Mouse (Mus musculus) heart, embryonic 11.5 days (tissue): ENCODE results near the gene Osr1. TPM values are rescaled to one million over a fixed set of nuclear protein-coding genes. Genes with fewer than 3 reads are reported as not detected.

Experiments used
- ATAC-seq: fragments of 200-750 bp; cut with Nextera tagmentation; replicated peaks from 2 replicates; pipeline ENCODE4 v1.8.0; 2017; ENCODE audit warnings: moderate library complexity; ENCODE audit not compliant: insufficient number of reproducible peaks, low FRiP score, low TSS enrichment
- H3K27ac ChIP-seq: fragments of 300-500 bp; sonication (generic); 2 replicates; pipeline ENCODE4 v1.5.1; 2014; ENCODE audit warnings: mild to moderate bottlenecking, low read depth, low read length
- H3K27me3 ChIP-seq: fragments of 300-500 bp; sonication (generic); 2 replicates; pipeline ENCODE4 v1.6.1; 2014; ENCODE audit warnings: mild to moderate bottlenecking, low read length, mixed read lengths; ENCODE audit not compliant: control insufficient read depth, insufficient read depth
- H3K36me3 ChIP-seq: fragments of 300-500 bp; sonication (generic); 2 replicates; pipeline ENCODE4 v1.6.1; 2014; ENCODE audit warnings: mild to moderate bottlenecking, low read length, moderate library complexity, mixed read lengths; ENCODE audit not compliant: control insufficient read depth, insufficient read depth
- H3K4me1 ChIP-seq: fragments of 300-500 bp; sonication (generic); 2 replicates; pipeline ENCODE4 v1.6.1; 2014; ENCODE audit warnings: low read length; ENCODE audit not compliant: control insufficient read depth, insufficient read depth
- H3K4me2 ChIP-seq: fragments of 300-500 bp; sonication (generic); 2 replicates; pipeline ENCODE4 v1.6.1; 2014; ENCODE audit warnings: mild to moderate bottlenecking, moderate library complexity
- H3K4me3 ChIP-seq: fragments of 300-500 bp; sonication (generic); 2 replicates; pipeline ENCODE4 v1.5.1; 2014; ENCODE audit warnings: low read depth, low read length
- H3K9ac ChIP-seq: fragments of 300-500 bp; sonication (generic); 2 replicates; pipeline ENCODE4 v1.6.1; 2014; ENCODE audit warnings: mild to moderate bottlenecking, low read depth, low read length, moderate library complexity
- H3K9me3 ChIP-seq: fragments of 300-500 bp; sonication (generic); replicated peaks from 2 replicates; pipeline ENCODE4 v1.6.1; 2016; ENCODE audit warnings: low read length; ENCODE audit not compliant: control insufficient read depth
- WGBS: fragments of 180-500 bp; shearing (Covaris S2); extraction: QIAGEN DNeasy Blood & Tissue Kit; methylation state at CpG from one replicate; pipeline ENCODE4 v1.1.7; 2014; ENCODE audit not compliant: insufficient replicate concordance; 5-methylcytosine and 5-hydroxymethylcytosine counted together
- polyA plus RNA-seq: library from polyadenylated mRNA; unstranded; fragments of >200 nt; fragmentation: Nextera tagmentation; extraction: Ambion mirVana; gene quantifications from 2 replicates; pipeline ENCODE4 v1.2.1, GENCODE M21; 2014

The Osr1 gene
- polyA plus RNA-seq, 1 experiment from 2014 or later, result 13.5 TPM

- Histone ChIP-seq H3K36me3 (no peaks in the 10 kb centered on the region), H3K4me2 (peak overlapping the region; percentile 90), H3K4me1 (peaks cover 4% of the 10 kb centered on the region), H3K9ac (peak overlapping the region; percentile 17; the same call in 1 of the 2 replicates), H3K27me3 (peaks cover 72% of the 10 kb centered on the region), H3K4me3 (peak overlapping the region; percentile 55), H3K27ac (no peak overlapping the region), H3K9me3 (no peaks in the 10 kb centered on the region)
- WGBS, result 5% methylated on average over 21 of the region's 21 CpGs
- ATAC-seq, result no peak
Observed at GRCm38 (mm10) chr12:9575158-9576042, 5.5 kb downstream of the Osr1 start.

GRCm38 (mm10) chr12:9576043-9576538, 6.2 kb downstream of the Osr1 start:
- Histone ChIP-seq H3K27ac (no peak overlapping the region), H3K27me3 (peaks cover 75% of the 10 kb centered on the region), H3K4me2 (peak overlapping the region; percentile 90), H3K4me1 (peaks cover 6% of the 10 kb centered on the region), H3K4me3 (peak overlapping the region; percentile 55), H3K9me3 (no peaks in the 10 kb centered on the region), H3K36me3 (no peaks in the 10 kb centered on the region), H3K9ac (peak overlapping the region; percentile 17; the same call in 1 of the 2 replicates)
- no peak for ATAC-seq
- WGBS, result 2% methylated on average over 18 of the region's 18 CpGs

GRCm38 (mm10) chr12:9577610-9578009, 7.7 kb downstream of the Osr1 start:
- no peak for ATAC-seq
- H3K36me3 ChIP-seq, result no peaks in the 10 kb centered on the region
- H3K9ac ChIP-seq, result no peak overlapping the region
- no peak overlapping the region for H3K4me3 ChIP-seq
- H3K27ac ChIP-seq, result no peak overlapping the region
- no peaks in the 10 kb centered on the region for H3K9me3 ChIP-seq
- H3K27me3 ChIP-seq, result peaks cover 73% of the 10 kb centered on the region
- H3K4me1 ChIP-seq, result peaks cover 6% of the 10 kb centered on the region
- peak overlapping the region; percentile 24 for H3K4me2 ChIP-seq
- 38% methylated on average over 2 of the region's 2 CpGs for WGBS

- no peak overlapping the region for H3K9ac ChIP-seq
- no peak overlapping the region for H3K4me3 ChIP-seq
- 20% methylated on average over 4 of the region's 4 CpGs for WGBS
- no peak overlapping the region for H3K27ac ChIP-seq
- peaks cover 6% of the 10 kb centered on the region for H3K4me1 ChIP-seq
- peaks cover 77% of the 10 kb centered on the region for H3K27me3 ChIP-seq
- H3K36me3 ChIP-seq, result no peaks in the 10 kb centered on the region
- H3K4me2 ChIP-seq, result no peak overlapping the region
- ATAC-seq, result no peak
- H3K9me3 ChIP-seq, result no peaks in the 10 kb centered on the region
Observed at GRCm38 (mm10) chr12:9578591-9578990, 8.7 kb downstream of the Osr1 start.

GRCm38 (mm10) chr12:9579301-9580030, 9.6 kb downstream of the Osr1 start:
- peak overlapping the region; percentile 73 for H3K4me2 ChIP-seq
- H3K9ac ChIP-seq, result no peak overlapping the region
- WGBS, result 3% methylated on average over 31 of the region's 31 CpGs
- no peaks in the 10 kb centered on the region for H3K9me3 ChIP-seq
- peak overlapping the region; percentile 41 for H3K4me3 ChIP-seq
- peaks cover 79% of the 10 kb centered on the region for H3K27me3 ChIP-seq
- no peak for ATAC-seq
- no peak overlapping the region for H3K27ac ChIP-seq
- H3K36me3 ChIP-seq, result no peaks in the 10 kb centered on the region
- H3K4me1 ChIP-seq, result peaks cover 6% of the 10 kb centered on the region

GRCm38 (mm10) chr12:9580041-9580905, 10.4 kb downstream of the Osr1 start:
- Histone ChIP-seq H3K36me3 (no peaks in the 10 kb centered on the region), H3K4me3 (peak overlapping the region; percentile 41), H3K9ac (0 out of 2 replicates have a peak overlapping the region, but pooled peaks have one; percentile 22), H3K27me3 (peaks cover 72% of the 10 kb centered on the region), H3K4me2 (peak overlapping the region; percentile 73), H3K9me3 (no peaks in the 10 kb centered on the region), H3K4me1 (peaks cover 4% of the 10 kb centered on the region; the same call in 1 of the 2 replicates), H3K27ac (no peak overlapping the region)
- no peak for ATAC-seq
- 2% methylated on average over 33 of the region's 33 CpGs for WGBS

- H3K27ac ChIP-seq, result no peak overlapping the region
- whole genome bisulfite sequencing, result 2% methylated on average over 30 of the region's 30 CpGs
- peak overlapping the region; percentile 73 for H3K4me2 ChIP-seq
- peak overlapping the region; percentile 41 for H3K4me3 ChIP-seq
- no peaks in the 10 kb centered on the region for H3K9me3 ChIP-seq
- no peaks in the 10 kb centered on the region for H3K36me3 ChIP-seq
- H3K27me3 ChIP-seq, result peaks cover 68% of the 10 kb centered on the region
- peak overlapping the region; percentile 54 for H3K9ac ChIP-seq
- no peak for ATAC-seq
- peaks cover 4% of the 10 kb centered on the region; the same call in 1 of the 2 replicates for H3K4me1 ChIP-seq
Observed at GRCm38 (mm10) chr12:9581011-9581410, 11.1 kb downstream of the Osr1 start.

- no peak overlapping the region for H3K27ac ChIP-seq
- H3K4me1 ChIP-seq, result peaks cover 4% of the 10 kb centered on the region; the same call in 1 of the 2 replicates
- peak overlapping the region; percentile 41 for H3K4me3 ChIP-seq
- peaks cover 65% of the 10 kb centered on the region for H3K27me3 ChIP-seq
- H3K36me3 ChIP-seq, result no peaks in the 10 kb centered on the region
- H3K4me2 ChIP-seq, result peak overlapping the region; percentile 73
- H3K9me3 ChIP-seq, result no peaks in the 10 kb centered on the region
- WGBS, result 1% methylated on average over 12 of the region's 12 CpGs
- ATAC-seq, result no peak
- no peak overlapping the region for H3K9ac ChIP-seq
Observed at GRCm38 (mm10) chr12:9581506-9581905, 11.6 kb downstream of the Osr1 start.
